Mouse (Mus musculus) bone marrow, adult 2 months (tissue): ENCODE results near the gene Rilp. TPM values are rescaled to one million over a fixed set of nuclear protein-coding genes. Genes with fewer than 3 reads are reported as not detected.
A peak's percentile ranks its signal among the peaks of the same experiment; 100 is the strongest.

ENCODE experiments used
- H3K27ac ChIP-seq: fragments of 200-500 bp; 2 replicates; pipeline ENCODE4 v1.5.1; 2012; ENCODE audit warnings: low read depth, mild to moderate bottlenecking, control low read depth, inconsistent platforms, low read length; ENCODE audit not compliant: control insufficient read depth, poor library complexity, insufficient read depth
- H3K4me1 ChIP-seq: fragments of 200-500 bp; 2 replicates; pipeline ENCODE4 v1.6.1; 2011; ENCODE audit warnings: low read length; ENCODE audit not compliant: control insufficient read depth, insufficient read depth
- H3K4me3 ChIP-seq: fragments of 200-500 bp; replicated peaks from 2 replicates; pipeline ENCODE3; 2011; ENCODE audit warnings: mild to moderate bottlenecking, low read depth, low read length, control low read depth; ENCODE audit not compliant: control insufficient read depth
- CTCF ChIP-seq: fragments of 200-500 bp; IDR thresholded peaks from 2 replicates; pipeline ENCODE4 v1.5.1; 2011; ENCODE audit warnings: low read length, control low read depth; ENCODE audit not compliant: control insufficient read depth, insufficient read depth
- POLR2A ChIP-seq: fragments of 200-500 bp; IDR thresholded peaks from 2 replicates; pipeline ENCODE4 v1.6.1; 2011; ENCODE audit warnings: low read depth, mild to moderate bottlenecking, control low read depth, low read length, borderline replicate concordance; ENCODE audit not compliant: control insufficient read depth
- WGBS: fragments of 180-500 bp; shearing (Covaris S2); methylation state at CpG from one replicate; pipeline ENCODE4 v1.1.7; 2018; 5-methylcytosine and 5-hydroxymethylcytosine counted together
- polyA plus RNA-seq: library from polyadenylated mRNA; stranded (reverse); fragments of >200 nt; gene quantifications from 2 replicates; pipeline ENCODE4 v1.2.4, GENCODE M21; 2011; ENCODE audit warnings: low replicate concordance; ENCODE audit not compliant: missing spikeins, insufficient read depth, insufficient read length

Rilp gene
- polyA plus RNA-seq, 1 experiment, result 3.2 TPM

- H3K4me1 ChIP-seq, result peaks cover 1% of the 10 kb centered on the region; the same call in 1 of the 2 replicates
- 33% methylated on average over 6 of the region's 6 CpGs for WGBS
Measured at GRCm38 (mm10) chr11:75533314-75534015, 23.6 kb downstream of the Rilp start.

GRCm38 (mm10) chr11:75534286-75535033 is 24.6 kb downstream of the Rilp start:
- WGBS, result 40% methylated on average over 4 of the region's 4 CpGs
- TF ChIP-seq CTCF, result no peak
- Histone ChIP-seq H3K27ac (no peak overlapping the region; the same call in 1 of the 2 replicates), H3K4me1 (peaks cover 1% of the 10 kb centered on the region), H3K4me3 (no peak overlapping the region)

More at GRCm38 (mm10) chr11:75533314-75534015, 23.6 kb downstream of the Rilp start:
- Histone ChIP-seq H3K4me3 (peak overlapping the region; percentile 62), H3K27ac (peak overlapping the region; percentile 94)
- no peak for TF ChIP-seq POLR2A

GRCm38 (mm10) chr11:75535106-75535795 is 25.4 kb downstream of the Rilp start:
- peaks cover 1% of the 10 kb centered on the region for H3K4me1 ChIP-seq
- TF ChIP-seq CTCF (no peak), POLR2A (no peak)
- no peak overlapping the region for H3K27ac ChIP-seq
- H3K4me3 ChIP-seq, result no peak overlapping the region
- WGBS, result 45% methylated on average over 13 of the region's 13 CpGs

GRCm38 (mm10) chr11:75536255-75537024 is 26.5 kb downstream of the Rilp start:
- WGBS, result 83% methylated on average over 12 of the region's 12 CpGs
- H3K4me3 ChIP-seq, result no peak overlapping the region
- no peak overlapping the region for H3K27ac ChIP-seq
- TF ChIP-seq CTCF (no peak), POLR2A (no peak)
- peaks cover 1% of the 10 kb centered on the region for H3K4me1 ChIP-seq

GRCm38 (mm10) chr11:75537025-75537414 is 27.1 kb downstream of the Rilp start:
- 87% methylated on average over 8 of the region's 8 CpGs for WGBS
- Histone ChIP-seq H3K4me3 (no peak overlapping the region), H3K27ac (no peak overlapping the region), H3K4me1 (peaks cover 3% of the 10 kb centered on the region)
- TF ChIP-seq CTCF (no peak), POLR2A (no peak)

- TF ChIP-seq POLR2A (no peak), CTCF (no peak)
Measured at GRCm38 (mm10) chr11:75537491-75538183, 27.7 kb downstream of the Rilp start.

GRCm38 (mm10) chr11:75538184-75538969 is 28.5 kb downstream of the Rilp start:
- Histone ChIP-seq H3K4me1 (peaks cover 2% of the 10 kb centered on the region), H3K27ac (peak overlapping the region; percentile 15; the same call in 1 of the 2 replicates), H3K4me3 (no peak overlapping the region)
- 48% methylated on average over 9 of the region's 9 CpGs for WGBS
- TF ChIP-seq POLR2A (no peak), CTCF (no peak)

More at GRCm38 (mm10) chr11:75537491-75538183, 27.7 kb downstream of the Rilp start:
- H3K4me1 ChIP-seq, result peaks cover 3% of the 10 kb centered on the region
- 61% methylated on average over 11 of the region's 11 CpGs for WGBS
- no peak overlapping the region for H3K4me3 ChIP-seq
- peak overlapping the region; percentile 15; the same call in 1 of the 2 replicates for H3K27ac ChIP-seq

GRCm38 (mm10) chr11:75538970-75539299 is 29.0 kb downstream of the Rilp start:
- H3K4me3 ChIP-seq, result no peak overlapping the region
- TF ChIP-seq CTCF, result no peak
- TF ChIP-seq POLR2A, result no peak
- H3K27ac ChIP-seq, result no peak overlapping the region
- H3K4me1 ChIP-seq, result peaks cover 1% of the 10 kb centered on the region
- 68% methylated on average over 13 of the region's 13 CpGs for WGBS
